Mouse (Mus musculus) C2C12 (cell line): Measurements from ENCODE around the gene Slc25a12. TPM values are rescaled to one million over a fixed set of nuclear protein-coding genes. Genes with fewer than 3 reads are reported as not detected.

Experiments
- H3K27me3 ChIP-seq: one replicate; pipeline ENCODE4 v1.6.1; 2011; ENCODE audit not compliant: control insufficient read depth, insufficient read depth, insufficient read length
- H3K36me3 ChIP-seq: one replicate; pipeline ENCODE4 v1.6.1; 2011; ENCODE audit not compliant: control insufficient read depth, insufficient read depth
- H3K4me3 ChIP-seq: one replicate; pipeline ENCODE4 v1.5.1; 2011; ENCODE audit warnings: mild to moderate bottlenecking, control low read depth; ENCODE audit not compliant: poor library complexity, insufficient read depth, severe bottlenecking
- H3K79me2 ChIP-seq: one replicate; pipeline ENCODE4 v1.6.1; 2011; ENCODE audit not compliant: control insufficient read depth, insufficient read depth
- H3K79me3 ChIP-seq: one replicate; pipeline ENCODE4 v1.6.1; 2011; ENCODE audit warnings: low read depth, control low read depth
- H3ac ChIP-seq: one replicate; pipeline ENCODE3; 2011; ENCODE audit warnings: low read depth; ENCODE audit not compliant: control insufficient read depth, insufficient read length
- CEBPB ChIP-seq: IDR thresholded peaks from one replicate; pipeline ENCODE4 v1.6.1; 2011; ENCODE audit warnings: low read depth, mild to moderate bottlenecking, control low read depth, moderate library complexity
- CTCF ChIP-seq: IDR thresholded peaks from one replicate; pipeline ENCODE4 v1.5.1; 2011; ENCODE audit not compliant: control insufficient read depth, insufficient read depth, insufficient read length
- FOSL1 ChIP-seq: IDR thresholded peaks from one replicate; pipeline ENCODE4 v1.8.0; 2011; ENCODE audit warnings: mild to moderate bottlenecking, low read length; ENCODE audit not compliant: poor library complexity, insufficient read depth, severe bottlenecking
- MAX ChIP-seq: IDR thresholded peaks from one replicate; pipeline ENCODE4 v1.6.1; 2011; ENCODE audit warnings: mild to moderate bottlenecking, control low read depth
- MYOD1 ChIP-seq: IDR thresholded peaks from one replicate; pipeline ENCODE4 v1.6.1; 2011; ENCODE audit warnings: low read depth; ENCODE audit not compliant: control insufficient read depth, insufficient read length
- MYOG ChIP-seq: IDR thresholded peaks from one replicate; pipeline ENCODE4 v1.6.1; 2011; ENCODE audit not compliant: control insufficient read depth, insufficient read length; ENCODE audit errors: extremely low read depth
- USF1 ChIP-seq: IDR thresholded peaks from one replicate; pipeline ENCODE4 v1.6.1; 2011; ENCODE audit warnings: low read depth, mild to moderate bottlenecking, control low read depth, moderate library complexity
- polyA plus RNA-seq: library from polyadenylated mRNA; unstranded; fragments of >200 nt; fragmentation: generic; extraction: Trizol; gene quantifications from one replicate; pipeline ENCODE4 v1.2.1, GENCODE M21; 2012; ENCODE audit warnings: missing spikeins

The Slc25a12 gene
- polyA plus RNA-seq, 1 experiment = 32.8 TPM

- Histone ChIP-seq H3K79me3 (peaks cover 3% of the 10 kb centered on the region), H3K79me2 (no peaks in the 10 kb centered on the region), H3K4me3 (no peak overlapping the region), H3K36me3 (peaks cover 8% of the 10 kb centered on the region), H3ac (no peak overlapping the region), H3K27me3 (no peaks in the 10 kb centered on the region)
- TF ChIP-seq CEBPB (no peak), MYOG (no peak), USF1 (no peak), MYOD1 (no peak), FOSL1 (no peak), CTCF (no peak), MAX (no peak)
Measured at GRCm38 (mm10) chr2:71347732-71348490, 19.6 kb downstream of the Slc25a12 start.

DNA sequence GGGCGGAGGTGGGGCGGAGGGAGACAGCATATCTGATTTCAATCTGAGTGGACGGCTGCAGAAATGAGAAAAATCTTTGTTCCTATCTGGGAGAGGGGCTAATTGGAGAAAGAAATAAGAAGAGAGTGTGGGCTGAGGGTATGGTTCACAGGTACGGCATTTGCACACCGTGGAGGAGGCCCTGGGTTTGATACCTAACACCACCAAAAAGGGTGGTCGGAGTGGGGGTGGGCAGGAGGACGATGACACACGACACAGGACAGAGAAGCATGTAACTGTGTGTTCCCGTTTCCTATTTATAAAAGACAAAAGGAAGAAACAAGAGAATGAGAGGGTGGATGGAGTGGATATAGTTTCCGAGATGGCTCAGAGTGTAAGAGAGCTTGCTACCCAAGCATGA, 20.4 kb downstream of the Slc25a12 start:
- no peak for TF ChIP-seq FOSL1
- no peak for TF ChIP-seq MAX
- no peak for TF ChIP-seq CTCF
- no peak for TF ChIP-seq MYOD1
- TF ChIP-seq MYOG = no peak
- TF ChIP-seq CEBPB = no peak
- no peak for TF ChIP-seq USF1
- Histone ChIP-seq H3ac (no peak overlapping the region), H3K4me3 (no peak overlapping the region), H3K79me2 (no peaks in the 10 kb centered on the region), H3K36me3 (peaks cover 8% of the 10 kb centered on the region), H3K79me3 (peaks cover under 1% of the 10 kb centered on the region), H3K27me3 (no peaks in the 10 kb centered on the region)

DNA sequence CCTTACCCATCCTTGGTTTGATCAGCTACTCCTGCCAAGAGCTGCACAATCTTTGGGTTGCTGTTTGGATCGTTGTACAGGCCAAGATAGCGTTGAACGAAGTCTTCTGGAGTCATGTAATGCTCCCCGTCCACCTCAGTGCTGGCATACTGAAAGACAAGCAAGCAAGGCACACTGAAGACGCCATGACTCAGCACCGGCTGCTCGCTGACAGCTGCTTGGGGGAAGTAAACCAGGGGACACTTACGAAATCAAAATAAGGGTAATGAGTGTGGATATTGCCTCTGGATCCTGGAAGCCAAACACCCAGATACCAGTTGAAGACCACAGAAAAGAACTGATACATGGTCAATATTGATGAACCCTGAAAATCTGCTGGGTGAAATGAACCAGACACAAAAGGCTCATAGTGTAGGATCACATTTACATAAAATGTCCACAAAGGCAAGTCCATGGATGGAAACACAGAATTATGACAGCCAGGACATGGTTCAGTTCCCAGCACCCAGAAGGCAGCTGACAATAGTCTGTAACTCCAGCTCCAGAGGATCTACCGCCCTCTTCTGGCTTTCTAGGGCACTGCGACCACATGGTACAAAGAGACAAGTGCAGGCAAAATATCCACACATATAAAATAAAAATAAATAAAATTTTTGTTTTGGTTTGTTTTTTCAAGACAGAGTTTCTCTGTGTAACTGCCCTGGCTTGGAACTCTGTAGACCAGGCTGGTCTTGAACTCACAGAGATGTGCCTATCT, 23.5 kb downstream of the Slc25a12 start:
- Histone ChIP-seq H3K36me3 (peaks cover 8% of the 10 kb centered on the region), H3ac (no peak overlapping the region), H3K4me3 (no peak overlapping the region), H3K79me3 (no peaks in the 10 kb centered on the region), H3K79me2 (no peaks in the 10 kb centered on the region), H3K27me3 (no peaks in the 10 kb centered on the region)
- TF ChIP-seq FOSL1 = no peak
- TF ChIP-seq USF1 = no peak
- TF ChIP-seq CTCF = no peak
- no peak for TF ChIP-seq CEBPB
- no peak for TF ChIP-seq MYOG
- no peak for TF ChIP-seq MAX
- TF ChIP-seq MYOD1 = no peak

- Histone ChIP-seq H3K79me3 (no peaks in the 10 kb centered on the region), H3K79me2 (no peaks in the 10 kb centered on the region), H3K36me3 (peaks cover 12% of the 10 kb centered on the region), H3ac (no peak overlapping the region), H3K27me3 (no peaks in the 10 kb centered on the region), H3K4me3 (no peak overlapping the region)
- TF ChIP-seq CTCF = no peak
- TF ChIP-seq CEBPB = no peak
- no peak for TF ChIP-seq MYOD1
- no peak for TF ChIP-seq USF1
- no peak for TF ChIP-seq FOSL1
- TF ChIP-seq MYOG = no peak
- no peak for TF ChIP-seq MAX
Measured at GRCm38 (mm10) chr2:71340126-71340525, 27.4 kb downstream of the Slc25a12 start.

GRCm38 (mm10) chr2:71338145-71338796, 29.3 kb downstream of the Slc25a12 start:
- Histone ChIP-seq H3K4me3 (no peak overlapping the region), H3K27me3 (no peaks in the 10 kb centered on the region), H3K79me3 (no peaks in the 10 kb centered on the region), H3K36me3 (peaks cover 5% of the 10 kb centered on the region), H3ac (no peak overlapping the region), H3K79me2 (no peaks in the 10 kb centered on the region)
- TF ChIP-seq MAX (no peak), CTCF (no peak), USF1 (no peak), MYOG (no peak), FOSL1 (no peak), CEBPB (no peak), MYOD1 (no peak)
